Mouse (Mus musculus) myocyte (in vitro differentiated cells): ENCODE measurements around the gene Map3k1. TPM values are rescaled to one million over a fixed set of nuclear protein-coding genes. Genes with fewer than 3 reads are reported as not detected.

Experiments
- H3K27me3 ChIP-seq: one replicate; pipeline ENCODE4 v1.6.1; 2011; ENCODE audit not compliant: control insufficient read depth, insufficient read depth, insufficient read length
- H3K36me3 ChIP-seq: one replicate; pipeline ENCODE4 v1.6.1; 2011; ENCODE audit not compliant: control insufficient read depth, insufficient read depth
- H3K4me2 ChIP-seq: one replicate; pipeline ENCODE4 v1.6.1; 2011; ENCODE audit warnings: low read depth, control low read depth
- H3K4me3 ChIP-seq: one replicate; pipeline ENCODE4 v1.5.1; 2011; ENCODE audit warnings: mild to moderate bottlenecking, control low read depth, moderate library complexity
- H3K79me2 ChIP-seq: one replicate; pipeline ENCODE4 v1.6.1; 2011; ENCODE audit not compliant: control insufficient read depth, insufficient read depth
- H3ac ChIP-seq: one replicate; pipeline ENCODE4 v1.6.1; 2011; ENCODE audit not compliant: control insufficient read depth, insufficient read length
- CEBPB ChIP-seq: IDR thresholded peaks from 2 replicates; pipeline ENCODE4 v1.6.1; 2011; ENCODE audit warnings: mild to moderate bottlenecking, moderate library complexity; ENCODE audit not compliant: poor library complexity, insufficient read depth, severe bottlenecking
- E2F4 ChIP-seq: IDR thresholded peaks from one replicate; pipeline ENCODE4 v1.6.1; 2011; ENCODE audit warnings: mild to moderate bottlenecking, control low read depth, moderate library complexity; ENCODE audit not compliant: insufficient read depth
- MAX ChIP-seq: IDR thresholded peaks from one replicate; pipeline ENCODE4 v1.6.1; 2011; ENCODE audit warnings: low read depth, mild to moderate bottlenecking, control low read depth
- MYOD1 ChIP-seq, 3 experiments: IDR thresholded peaks; one replicate each; pipeline ENCODE4 v1.6.1; 2011; ENCODE audit warnings: control low read depth in 2 of 3, low read depth in 2 of 3, mild to moderate bottlenecking in 2 of 3, moderate library complexity in 1 of 3; ENCODE audit not compliant: insufficient read length in 2 of 3, control insufficient read depth in 1 of 3
- MYOG ChIP-seq, 3 experiments: IDR thresholded peaks; one replicate each; pipeline ENCODE4 v1.6.1; 2011; ENCODE audit warnings: control low read depth in 2 of 3, low read depth in 2 of 3, mild to moderate bottlenecking in 2 of 3; ENCODE audit not compliant: insufficient read length in 2 of 3, control insufficient read depth in 1 of 3, insufficient read depth in 1 of 3
- POLR2A ChIP-seq: IDR thresholded peaks from one replicate; pipeline ENCODE4 v1.6.1; 2011; ENCODE audit warnings: low read depth, mild to moderate bottlenecking, control low read depth, moderate library complexity; ENCODE audit not compliant: insufficient read length
- POLR2AphosphoS2 ChIP-seq: IDR thresholded peaks from one replicate; pipeline ENCODE4 v1.6.1; 2011; ENCODE audit warnings: low read depth, control low read depth; ENCODE audit not compliant: insufficient read length
- REST ChIP-seq: IDR thresholded peaks from one replicate; pipeline ENCODE4 v1.6.1; 2011; ENCODE audit warnings: mild to moderate bottlenecking, control low read depth, moderate library complexity; ENCODE audit not compliant: insufficient read depth, insufficient read length
- SRF ChIP-seq: IDR thresholded peaks from one replicate; pipeline ENCODE4 v1.6.1; 2011; ENCODE audit warnings: low read depth; ENCODE audit not compliant: control insufficient read depth, insufficient read length
- TCF12 ChIP-seq: IDR thresholded peaks from one replicate; pipeline ENCODE4 v1.6.1; 2011; ENCODE audit warnings: mild to moderate bottlenecking, control low read depth; ENCODE audit not compliant: poor library complexity, insufficient read depth, severe bottlenecking
- TCF3 ChIP-seq: IDR thresholded peaks from one replicate; pipeline ENCODE4 v1.6.1; 2011; ENCODE audit warnings: low read depth, control low read depth; ENCODE audit not compliant: insufficient read length
- USF1 ChIP-seq: IDR thresholded peaks from one replicate; pipeline ENCODE4 v1.6.1; 2011; ENCODE audit warnings: low read depth, mild to moderate bottlenecking, control low read depth, moderate library complexity
- polyA plus RNA-seq: library from polyadenylated mRNA; unstranded; fragments of >200 nt; fragmentation: generic; extraction: Trizol; gene quantifications from one replicate; pipeline ENCODE4 v1.2.1, GENCODE M21; 2012; ENCODE audit warnings: missing spikeins

Map3k1 gene
- polyA plus RNA-seq, 1 experiment = 1.0 TPM

- H3ac ChIP-seq = no peak overlapping the region
- TF ChIP-seq POLR2AphosphoS2 = no peak
- TF ChIP-seq CEBPB = no peak
- TF ChIP-seq USF1 = no peak
- TF ChIP-seq POLR2A = no peak
- TF ChIP-seq MYOG (IDR thresholded peaks at IDR 0.05; ENCODE audit: control insufficient read depth in 1 of 3, insufficient read depth in 1 of 3, insufficient read length in 2 of 3, low read depth in 2 of 3) = no peak
- no peak for TF ChIP-seq TCF12
- TF ChIP-seq TCF3 = no peak
- TF ChIP-seq REST = no peak
- no peak for TF ChIP-seq SRF
- TF ChIP-seq MYOD1 (IDR thresholded peaks at IDR 0.05; ENCODE audit: control insufficient read depth in 1 of 3, insufficient read length in 2 of 3, low read depth in 2 of 3) = no peak
- no peak for TF ChIP-seq MAX
- H3K4me2 ChIP-seq = no peak overlapping the region
- H3K4me3 ChIP-seq = no peak overlapping the region
- H3K79me2 ChIP-seq = peaks cover 53% of the 10 kb centered on the region
- H3K36me3 ChIP-seq = no peaks in the 10 kb centered on the region
- no peaks in the 10 kb centered on the region for H3K27me3 ChIP-seq
These were observed 7.0 kb downstream of the Map3k1 start for GRCm38 (mm10) chr13:111801662-111802270.

DNA sequence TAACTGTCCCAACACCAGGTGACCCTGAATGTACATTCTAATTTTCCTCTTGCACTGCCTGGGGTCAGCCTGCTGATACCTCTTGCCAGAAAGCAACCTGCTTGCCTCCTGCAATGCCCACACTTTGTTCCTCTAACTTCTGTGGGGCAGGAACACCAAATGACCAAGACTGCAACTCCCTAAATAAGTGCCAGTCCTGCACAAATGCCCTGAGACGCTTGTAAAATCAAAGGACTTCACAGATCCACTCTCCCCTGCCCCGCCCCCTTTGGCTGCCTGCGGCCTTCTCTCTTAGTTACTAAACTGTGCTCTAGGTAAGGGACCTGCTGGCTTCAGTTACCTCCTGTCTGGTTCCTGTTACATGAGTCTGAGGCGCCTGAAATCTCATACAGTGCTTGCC is 7.9 kb downstream of the Map3k1 start:
- Histone ChIP-seq H3K36me3 (no peaks in the 10 kb centered on the region), H3K4me3 (no peak overlapping the region), H3K4me2 (no peak overlapping the region), H3K27me3 (no peaks in the 10 kb centered on the region), H3ac (no peak overlapping the region), H3K79me2 (peaks cover 49% of the 10 kb centered on the region)
- TF ChIP-seq POLR2AphosphoS2 (no peak), MYOG (IDR thresholded peaks at IDR 0.05; ENCODE audit: control insufficient read depth in 1 of 3, insufficient read depth in 1 of 3, insufficient read length in 2 of 3, low read depth in 2 of 3) (no peak), E2F4 (no peak), MAX (no peak), MYOD1 (IDR thresholded peaks at IDR 0.05; ENCODE audit: control insufficient read depth in 1 of 3, insufficient read length in 2 of 3, low read depth in 2 of 3) (no peak), POLR2A (no peak), CEBPB (no peak), SRF (no peak), USF1 (no peak), TCF3 (no peak), REST (no peak), TCF12 (no peak)

- Histone ChIP-seq H3K4me3 (no peak overlapping the region), H3K4me2 (no peak overlapping the region), H3K27me3 (no peaks in the 10 kb centered on the region), H3ac (no peak overlapping the region), H3K79me2 (peaks cover 28% of the 10 kb centered on the region), H3K36me3 (no peaks in the 10 kb centered on the region)
- TF ChIP-seq MAX (no peak), TCF12 (no peak), SRF (no peak)
These were observed 10.7 kb downstream of the Map3k1 start for GRCm38 (mm10) chr13:111798044-111798443.

- Histone ChIP-seq H3K36me3 (no peaks in the 10 kb centered on the region), H3K79me2 (peaks cover 27% of the 10 kb centered on the region), H3ac (no peak overlapping the region), H3K27me3 (no peaks in the 10 kb centered on the region), H3K4me3 (no peak overlapping the region), H3K4me2 (no peak overlapping the region)
- TF ChIP-seq REST (no peak), TCF12 (no peak), USF1 (no peak), MAX (no peak), TCF3 (no peak), POLR2AphosphoS2 (no peak), POLR2A (no peak), SRF (no peak), E2F4 (no peak), CEBPB (no peak), MYOG (IDR thresholded peaks at IDR 0.05; ENCODE audit: control insufficient read depth in 1 of 3, insufficient read depth in 1 of 3, insufficient read length in 2 of 3, low read depth in 2 of 3) (no peak), MYOD1 (IDR thresholded peaks at IDR 0.05; ENCODE audit: control insufficient read depth in 1 of 3, insufficient read length in 2 of 3, low read depth in 2 of 3) (no peak)
These were observed 11.8 kb downstream of the Map3k1 start for GRCm38 (mm10) chr13:111797021-111797420.

- TF ChIP-seq REST (no peak), USF1 (no peak), MYOG (IDR thresholded peaks at IDR 0.05; ENCODE audit: control insufficient read depth in 1 of 3, insufficient read depth in 1 of 3, insufficient read length in 2 of 3, low read depth in 2 of 3) (no peak), POLR2AphosphoS2 (no peak), MYOD1 (IDR thresholded peaks at IDR 0.05; ENCODE audit: control insufficient read depth in 1 of 3, insufficient read length in 2 of 3, low read depth in 2 of 3) (no peak), POLR2A (no peak), CEBPB (no peak), MAX (no peak), E2F4 (no peak), TCF3 (no peak)
- no peak overlapping the region for H3K4me2 ChIP-seq
- no peaks in the 10 kb centered on the region for H3K27me3 ChIP-seq
- no peaks in the 10 kb centered on the region for H3K36me3 ChIP-seq
- no peak overlapping the region for H3ac ChIP-seq
- no peak overlapping the region for H3K4me3 ChIP-seq
- H3K79me2 ChIP-seq = peaks cover 26% of the 10 kb centered on the region
These were observed 12.4 kb downstream of the Map3k1 start for GRCm38 (mm10) chr13:111796191-111796920.
